Mouse (Mus musculus): ENCODE results near the gene Ddost.

GRCm38 (mm10) chr4:138267869-138268268 is 36.7 kb upstream of the Ddost start:
- TF ChIP-seq EP300 (IDR thresholded peaks at IDR 0.05; ENCODE audit: insufficient read depth, low read depth, low read length) (no peak), CTCF (IDR thresholded peaks at IDR 0.05; ENCODE audit: low read depth, low read length) (no peak), POLR2A (IDR thresholded peaks at IDR 0.05; ENCODE audit: insufficient read depth, low read length) (no peak)
